Mouse (Mus musculus): ENCODE measurements around the gene Glra4. TPM values are rescaled to one million over a fixed set of nuclear protein-coding genes. Genes with fewer than 3 reads are reported as not detected.

The Glra4 gene
- polyA plus RNA-seq, 1 experiment, result not detected

GRCm38 (mm10) chrX:136789446-136789845, 9.5 kb upstream of the Glra4 start:
- no peaks in the 10 kb centered on the region for H3K27me3 ChIP-seq (ENCODE audit: control insufficient read depth, insufficient read depth, low read length)
- TF ChIP-seq CTCF (IDR thresholded peaks at IDR 0.05; ENCODE audit: control insufficient read depth, insufficient read depth, insufficient replicate concordance, low read depth, low read length), result no peak
- no peak for TF ChIP-seq POLR2A (IDR thresholded peaks at IDR 0.05; ENCODE audit: control insufficient read depth, low read depth, low read length)
- no peaks in the 10 kb centered on the region for H3K36me3 ChIP-seq (ENCODE audit: control insufficient read depth, insufficient read depth, low read length)
- no peak overlapping the region for H3K4me3 ChIP-seq (ENCODE audit: control insufficient read depth, low read depth, low read length)
- H3K27ac ChIP-seq (ENCODE audit: control insufficient read depth, insufficient read depth, low read depth, low read length), result no peak overlapping the region
- no peaks in the 10 kb centered on the region for H3K4me1 ChIP-seq (ENCODE audit: control insufficient read depth, insufficient read depth, low read length)

DNA sequence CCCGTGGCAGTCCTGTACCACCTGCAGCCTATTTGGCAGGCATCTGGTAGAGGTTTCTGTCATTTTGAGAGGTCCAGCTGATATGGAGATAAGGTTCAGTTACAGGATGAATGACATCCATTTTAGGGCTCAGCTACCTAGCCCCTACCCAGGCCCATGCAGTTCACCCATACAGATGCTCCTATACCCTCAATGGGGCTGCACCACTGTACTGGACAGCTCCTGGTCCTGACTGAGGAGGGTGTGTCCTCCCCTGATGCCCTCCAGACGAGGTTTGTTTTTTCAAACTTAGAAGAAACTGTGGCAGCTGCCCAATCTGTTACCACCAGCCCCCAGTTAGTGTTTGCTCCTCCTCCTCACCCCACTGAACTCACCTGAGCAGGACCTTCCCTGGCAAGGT, 679 bp downstream of the Glra4 start:
- Histone ChIP-seq H3K27ac (ENCODE audit: control insufficient read depth, insufficient read depth, low read depth, low read length) (no peak overlapping the region), H3K4me3 (ENCODE audit: control insufficient read depth, low read depth, low read length) (no peak overlapping the region), H3K36me3 (ENCODE audit: control insufficient read depth, insufficient read depth, low read length) (no peaks in the 10 kb centered on the region), H3K27me3 (ENCODE audit: control insufficient read depth, insufficient read depth, low read length) (no peaks in the 10 kb centered on the region), H3K4me1 (ENCODE audit: control insufficient read depth, insufficient read depth, low read length) (no peaks in the 10 kb centered on the region)
- TF ChIP-seq CTCF (IDR thresholded peaks at IDR 0.05; ENCODE audit: control insufficient read depth, insufficient read depth, insufficient replicate concordance, low read depth, low read length) (no peak), POLR2A (IDR thresholded peaks at IDR 0.05; ENCODE audit: control insufficient read depth, low read depth, low read length) (no peak)

GRCm38 (mm10) chrX:136778046-136778445, 1.9 kb downstream of the Glra4 start:
- no peaks in the 10 kb centered on the region for H3K27me3 ChIP-seq (ENCODE audit: control insufficient read depth, insufficient read depth, low read length)
- TF ChIP-seq POLR2A (IDR thresholded peaks at IDR 0.05; ENCODE audit: control insufficient read depth, low read depth, low read length) (no peak), CTCF (IDR thresholded peaks at IDR 0.05; ENCODE audit: control insufficient read depth, insufficient read depth, insufficient replicate concordance, low read depth, low read length) (no peak)
- H3K4me1 ChIP-seq (ENCODE audit: control insufficient read depth, insufficient read depth, low read length), result no peaks in the 10 kb centered on the region
- no peaks in the 10 kb centered on the region for H3K36me3 ChIP-seq (ENCODE audit: control insufficient read depth, insufficient read depth, low read length)
- no peak overlapping the region for H3K4me3 ChIP-seq (ENCODE audit: control insufficient read depth, low read depth, low read length)
- H3K27ac ChIP-seq (ENCODE audit: control insufficient read depth, insufficient read depth, low read depth, low read length), result no peak overlapping the region

DNA sequence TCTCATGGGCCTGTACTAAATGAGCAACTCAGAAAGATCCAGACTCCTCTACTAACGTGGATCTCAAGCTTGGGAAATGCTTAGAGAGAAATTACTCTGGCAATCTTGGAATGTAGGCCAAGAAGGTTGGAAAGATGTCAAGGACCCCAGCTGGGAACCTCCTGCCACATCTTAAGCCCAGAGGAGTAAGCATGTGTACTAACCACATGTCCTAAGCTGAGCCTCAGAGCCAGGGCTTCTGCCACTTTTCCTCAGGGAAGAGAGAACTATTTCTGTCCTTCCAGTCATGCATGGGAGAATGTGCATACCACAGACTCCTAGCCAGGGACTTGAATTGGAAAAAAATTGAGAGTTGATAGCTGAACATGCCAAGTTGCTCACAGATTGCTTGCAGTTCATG, 6.9 kb downstream of the Glra4 start:
- Histone ChIP-seq H3K27me3 (ENCODE audit: control insufficient read depth, insufficient read depth, low read length) (no peaks in the 10 kb centered on the region), H3K4me1 (ENCODE audit: control insufficient read depth, insufficient read depth, low read length) (no peaks in the 10 kb centered on the region), H3K36me3 (ENCODE audit: control insufficient read depth, insufficient read depth, low read length) (no peaks in the 10 kb centered on the region), H3K4me3 (ENCODE audit: control insufficient read depth, low read depth, low read length) (no peak overlapping the region), H3K27ac (ENCODE audit: control insufficient read depth, insufficient read depth, low read depth, low read length) (no peak overlapping the region)
- TF ChIP-seq CTCF (IDR thresholded peaks at IDR 0.05; ENCODE audit: control insufficient read depth, insufficient read depth, insufficient replicate concordance, low read depth, low read length) (no peak), POLR2A (IDR thresholded peaks at IDR 0.05; ENCODE audit: control insufficient read depth, low read depth, low read length) (no peak)

DNA sequence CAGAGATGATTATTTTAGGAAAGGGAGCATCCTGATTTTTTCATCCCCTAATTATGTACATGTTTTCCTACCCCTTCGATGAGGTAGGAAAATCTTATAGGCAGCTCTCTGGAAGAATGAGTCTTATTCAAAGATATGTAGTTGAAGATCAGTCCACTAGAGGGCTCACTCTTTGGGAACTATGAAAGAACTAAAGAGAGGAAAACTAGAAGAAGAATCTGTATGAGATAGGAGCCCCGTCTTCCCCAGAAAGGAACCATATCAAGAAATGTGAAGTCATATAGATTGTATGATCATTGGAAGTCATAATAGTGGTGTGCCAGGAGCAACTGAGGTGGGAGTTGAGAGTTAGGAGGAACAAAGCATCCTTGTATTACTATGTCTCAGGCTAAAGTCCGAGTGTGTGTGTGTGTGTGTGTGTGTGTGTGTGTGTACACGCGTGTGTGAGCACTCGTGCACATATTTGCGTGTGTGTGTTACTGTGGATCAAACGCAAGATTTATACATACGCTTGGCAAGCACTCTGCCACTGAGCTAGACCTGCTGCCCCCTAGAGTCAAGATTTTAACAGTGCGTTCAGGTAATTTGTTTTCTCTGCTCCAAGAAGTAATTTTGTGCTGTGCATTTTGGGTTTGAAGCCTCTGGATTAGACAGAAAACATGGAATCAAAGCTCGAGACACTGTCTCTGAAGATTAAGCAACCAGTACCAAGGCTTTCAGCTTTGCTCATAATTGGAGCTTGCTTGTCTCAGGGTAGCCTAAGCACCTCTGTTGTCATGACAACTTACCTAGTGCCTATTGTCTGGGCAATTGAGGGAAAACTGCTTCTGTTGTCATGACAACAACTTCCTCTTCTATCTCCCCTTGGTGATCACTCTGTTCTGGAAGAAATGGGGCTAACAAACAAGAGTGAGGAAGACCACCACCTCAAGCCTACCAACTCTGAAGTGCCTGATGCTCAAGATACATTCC, 18.6 kb downstream of the Glra4 start:
- no peak for TF ChIP-seq CTCF (IDR thresholded peaks at IDR 0.05; ENCODE audit: control insufficient read depth, insufficient read depth, insufficient replicate concordance, low read depth, low read length)
- no peak for TF ChIP-seq POLR2A (IDR thresholded peaks at IDR 0.05; ENCODE audit: control insufficient read depth, low read depth, low read length)
- H3K4me3 ChIP-seq (ENCODE audit: control insufficient read depth, low read depth, low read length), result no peak overlapping the region; the same call in 1 of the 2 replicates
- H3K36me3 ChIP-seq (ENCODE audit: control insufficient read depth, insufficient read depth, low read length), result no peaks in the 10 kb centered on the region
- no peaks in the 10 kb centered on the region for H3K4me1 ChIP-seq (ENCODE audit: control insufficient read depth, insufficient read depth, low read length)
- H3K27me3 ChIP-seq (ENCODE audit: control insufficient read depth, insufficient read depth, low read length), result no peaks in the 10 kb centered on the region
- H3K27ac ChIP-seq (ENCODE audit: control insufficient read depth, insufficient read depth, low read depth, low read length), result peak overlapping the region; percentile 65

- Histone ChIP-seq H3K27ac (ENCODE audit: control insufficient read depth, insufficient read depth, low read depth, low read length) (no peak overlapping the region), H3K27me3 (ENCODE audit: control insufficient read depth, insufficient read depth, low read length) (no peaks in the 10 kb centered on the region), H3K4me1 (ENCODE audit: control insufficient read depth, insufficient read depth, low read length) (no peaks in the 10 kb centered on the region), H3K4me3 (ENCODE audit: control insufficient read depth, low read depth, low read length) (no peak overlapping the region), H3K36me3 (ENCODE audit: control insufficient read depth, insufficient read depth, low read length) (no peaks in the 10 kb centered on the region)
- TF ChIP-seq CTCF (IDR thresholded peaks at IDR 0.05; ENCODE audit: control insufficient read depth, insufficient read depth, insufficient replicate concordance, low read depth, low read length) (no peak), POLR2A (IDR thresholded peaks at IDR 0.05; ENCODE audit: control insufficient read depth, low read depth, low read length) (no peak)
Observed at GRCm38 (mm10) chrX:136755464-136755863, 24.5 kb downstream of the Glra4 start.

DNA sequence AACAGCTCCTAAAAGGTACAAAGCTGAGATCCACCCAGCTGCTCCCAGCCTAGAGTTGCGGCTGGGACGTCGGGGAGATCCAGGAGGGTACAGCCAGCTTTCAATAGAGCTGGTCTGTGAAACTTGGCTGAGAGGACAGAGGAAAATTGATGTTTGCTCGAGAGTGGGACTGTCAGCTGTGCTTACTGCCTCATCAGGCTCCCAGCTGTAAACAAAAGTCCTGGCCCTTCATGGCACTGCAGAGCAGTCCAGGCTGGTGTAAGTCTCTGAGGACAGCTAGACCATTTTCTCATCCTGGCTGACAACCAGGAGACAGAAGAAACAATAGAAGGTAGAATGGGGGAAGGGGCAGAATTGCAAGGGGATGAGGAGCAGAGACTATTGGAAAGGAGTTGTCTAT, 30.6 kb downstream of the Glra4 start:
- TF ChIP-seq CTCF (IDR thresholded peaks at IDR 0.05; ENCODE audit: control insufficient read depth, insufficient read depth, insufficient replicate concordance, low read depth, low read length) (no peak), POLR2A (IDR thresholded peaks at IDR 0.05; ENCODE audit: control insufficient read depth, low read depth, low read length) (no peak)
- Histone ChIP-seq H3K27me3 (ENCODE audit: control insufficient read depth, insufficient read depth, low read length) (no peaks in the 10 kb centered on the region), H3K27ac (ENCODE audit: control insufficient read depth, insufficient read depth, low read depth, low read length) (no peak overlapping the region), H3K4me3 (ENCODE audit: control insufficient read depth, low read depth, low read length) (no peak overlapping the region), H3K4me1 (ENCODE audit: control insufficient read depth, insufficient read depth, low read length) (no peaks in the 10 kb centered on the region), H3K36me3 (ENCODE audit: control insufficient read depth, insufficient read depth, low read length) (no peaks in the 10 kb centered on the region)
